Mouse (Mus musculus) adrenal gland, postnatal 0 days (tissue): ENCODE results near the gene Serpinb6e. TPM values are rescaled to one million over a fixed set of nuclear protein-coding genes. Genes with fewer than 3 reads are reported as not detected.

Experiments used
- polyA plus RNA-seq: library from polyadenylated mRNA; unstranded; fragments of >200 nt; fragmentation: Nextera tagmentation; extraction: Ambion mirVana; gene quantifications from 2 replicates; pipeline ENCODE4 v1.2.1, GENCODE M21; 2015

The Serpinb6e gene
- 0.08 TPM in 1 of 2 replicates, not detected in the other for polyA plus RNA-seq

GRCm38 (mm10) chr13:33843308-33843707 lies at the start of gene Serpinb6e:
TSS of gene Serpinb6e (minus strand) at chr13:33843408.

Other genes with a start within 250 kb of the Serpinb6e start
- gene Serpinb6d, start 182.0 kb downstream of the Serpinb6e start, polyA plus RNA-seq: not detected in 2 replicates
- gene Serpinb6c, start 62.3 kb upstream of the Serpinb6e start, polyA plus RNA-seq: 0.86 and 3.1 TPM in 2 replicates
- gene Nqo2, start 121.3 kb upstream of the Serpinb6e start, polyA plus RNA-seq: 39.7 and 54.2 TPM in 2 replicates
- gene Ripk1, start 159.0 kb upstream of the Serpinb6e start, polyA plus RNA-seq: 12.7 and 18.0 TPM in 2 replicates
- gene Serpinb6a, start 159.4 kb upstream of the Serpinb6e start, polyA plus RNA-seq: 205 and 267 TPM in 2 replicates
- 68.8 and 124 TPM in 2 replicates for gene Bphl, start 194.2 kb upstream of the Serpinb6e start, polyA plus RNA-seq
- 153 and 442 TPM in 2 replicates for gene Tubb2a, start 234.6 kb upstream of the Serpinb6e start, polyA plus RNA-seq